Mouse (Mus musculus): ENCODE measurements around the gene Rps29.

- TF ChIP-seq CTCF (IDR thresholded peaks at IDR 0.05; ENCODE audit: low read depth, low read length) (no peak), POLR2A (IDR thresholded peaks at IDR 0.05; ENCODE audit: extremely low read depth, insufficient read depth, low read length) (no peak)
Observed at GRCm38 (mm10) chr12:69168461-69169106, 9.6 kb upstream of the Rps29 start, which contains the start of gene Lrr1.

All from liver, adult 2 months (tissue).